Mouse (Mus musculus): ENCODE data around the gene Thnsl1.

- TF ChIP-seq CHD2 (IDR thresholded peaks at IDR 0.05; ENCODE audit: low read depth, low read length) (no peak), ZNF384 (IDR thresholded peaks at IDR 0.05; ENCODE audit: low read depth, low read length) (no peak), HCFC1 (IDR thresholded peaks at IDR 0.05; ENCODE audit: borderline replicate concordance, insufficient read depth, low read length) (no peak), MAFK (IDR thresholded peaks at IDR 0.05; ENCODE audit: insufficient read depth, low read depth, low read length) (no peak)
These were observed 31.3 kb downstream of the Thnsl1 start for GRCm38 (mm10) chr2:21236846-21237245.

Measured in ES-E14 (cell line).